Mouse (Mus musculus) left cerebral cortex, postnatal 4 days (tissue): ENCODE data around the gene Nfkb1. TPM values are rescaled to one million over a fixed set of nuclear protein-coding genes. Genes with fewer than 3 reads are reported as not detected.
A peak's percentile ranks its signal among the peaks of the same experiment; 100 is the strongest.

Experiments
- DNase-seq: peaks from one replicate; pipeline ENCODE4 v3.0.0-alpha.2; 2022
- intact Hi-C: fragments of 180-260 bp; cut with DNase I; formaldehyde crosslinking; loops from one replicate; pipeline ENCODE4 v1.15.1; 2025
- total RNA-seq, 2 experiments: library from RNA; stranded (reverse); gene quantifications; 2 replicates each; pipeline ENCODE4 v1.2.3; 2021

Nfkb1 gene
- total RNA-seq, 2 experiments from 2014 or later = 19.3 to 20.5 TPM

- intact Hi-C loops = no loop called here
- no peak for DNase-seq
Measured at GRCm38 (mm10) chr3:135674716-135675392, 16.5 kb downstream of the Nfkb1 start.

GRCm38 (mm10) chr3:135673695-135674094 lies 17.7 kb downstream of the Nfkb1 start:
- intact Hi-C loops = no loop called here
- peak; percentile 30 for DNase-seq

DNA sequence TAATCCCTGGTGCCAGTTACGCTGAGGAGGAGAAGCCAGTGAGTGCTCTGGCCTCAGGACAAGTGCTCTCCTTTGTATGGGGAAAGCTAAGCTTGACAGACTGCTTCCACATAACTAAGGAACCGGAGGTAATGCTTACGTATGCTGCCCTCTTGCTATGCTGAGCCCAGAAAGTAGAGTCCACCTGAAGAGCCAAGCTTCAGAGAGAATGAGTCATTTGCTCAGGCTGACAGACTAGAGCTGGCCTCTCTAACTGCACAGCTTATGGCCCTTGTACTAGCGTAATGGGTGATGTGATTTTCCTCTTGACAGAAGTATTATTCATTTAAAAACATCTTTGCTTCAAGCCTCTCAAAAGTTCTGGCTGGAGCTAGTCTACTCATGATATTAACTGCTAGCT lies 18.3 kb downstream of the Nfkb1 start:
- intact Hi-C loops = no loop called here
- DNase-seq = no peak

DNA sequence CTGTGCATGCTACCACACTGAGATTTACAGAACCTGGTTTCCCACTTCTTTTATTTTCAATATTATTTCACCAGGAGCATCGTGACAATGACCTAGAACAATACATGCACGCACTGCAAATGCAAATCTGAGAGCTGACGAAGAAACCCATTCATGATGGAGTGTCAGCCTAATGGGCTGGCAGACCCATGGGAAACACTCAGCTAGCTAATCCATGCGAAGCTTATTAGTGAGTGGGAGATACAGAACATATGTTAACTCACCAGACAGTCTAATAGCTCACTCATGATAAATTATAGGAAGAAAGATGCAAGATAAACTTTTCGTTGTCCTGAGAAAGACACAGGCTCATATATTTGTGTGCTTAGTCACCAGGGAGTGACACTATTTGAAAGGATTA lies 19.2 kb downstream of the Nfkb1 start:
- intact Hi-C loops = no loop called here

DNA sequence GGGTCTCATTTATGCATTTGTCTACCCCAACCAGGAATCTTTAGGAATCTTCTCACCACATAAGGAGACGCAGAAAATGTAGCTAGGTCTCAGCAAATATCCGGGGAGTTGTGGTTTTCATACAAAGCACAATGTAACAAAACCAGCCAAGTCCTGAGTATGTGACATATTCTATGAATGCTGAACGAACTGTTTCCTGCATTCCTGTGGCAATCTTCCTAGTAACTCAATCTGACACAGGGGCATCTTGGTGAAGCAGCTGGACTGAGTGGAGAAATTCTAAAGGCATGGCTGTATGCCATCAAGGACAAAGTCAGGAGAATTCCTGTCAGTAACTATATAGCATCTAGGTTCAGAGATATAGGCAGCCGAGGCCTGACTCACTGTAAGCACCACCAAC lies 20.5 kb downstream of the Nfkb1 start:
- DNase-seq = no peak
- intact Hi-C loops = no loop called here

More for the DNA sequence above, 19.2 kb downstream of the Nfkb1 start:
- no peak for DNase-seq

- no peak for DNase-seq
- intact Hi-C loops = no loop called here
Measured at GRCm38 (mm10) chr3:135667084-135667483, 24.3 kb downstream of the Nfkb1 start.

DNA sequence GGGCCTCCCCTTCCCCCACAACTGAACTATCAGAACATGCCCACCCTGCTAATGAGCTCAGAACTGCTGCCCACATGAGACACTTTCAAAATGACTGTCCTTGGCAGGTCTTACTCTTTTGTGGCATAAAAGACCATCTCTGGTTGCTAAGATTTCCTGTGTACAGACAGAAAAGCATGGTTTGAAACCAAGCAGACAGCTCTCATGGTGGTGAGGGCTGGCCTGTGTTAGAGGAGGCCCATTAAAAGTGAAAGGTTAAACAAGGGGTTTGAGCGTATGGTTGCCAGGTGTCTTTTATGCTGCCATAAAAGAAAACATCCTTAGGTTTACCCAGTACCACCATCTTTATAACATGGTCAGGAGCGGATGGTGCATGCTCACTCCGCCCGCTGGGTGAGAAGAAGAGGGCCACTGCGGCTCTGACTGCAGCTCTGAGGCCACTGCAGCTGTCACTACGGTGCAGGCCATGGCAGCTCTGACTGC lies 25.5 kb downstream of the Nfkb1 start:
- intact Hi-C loops = no loop called here
- DNase-seq = no peak

DNA sequence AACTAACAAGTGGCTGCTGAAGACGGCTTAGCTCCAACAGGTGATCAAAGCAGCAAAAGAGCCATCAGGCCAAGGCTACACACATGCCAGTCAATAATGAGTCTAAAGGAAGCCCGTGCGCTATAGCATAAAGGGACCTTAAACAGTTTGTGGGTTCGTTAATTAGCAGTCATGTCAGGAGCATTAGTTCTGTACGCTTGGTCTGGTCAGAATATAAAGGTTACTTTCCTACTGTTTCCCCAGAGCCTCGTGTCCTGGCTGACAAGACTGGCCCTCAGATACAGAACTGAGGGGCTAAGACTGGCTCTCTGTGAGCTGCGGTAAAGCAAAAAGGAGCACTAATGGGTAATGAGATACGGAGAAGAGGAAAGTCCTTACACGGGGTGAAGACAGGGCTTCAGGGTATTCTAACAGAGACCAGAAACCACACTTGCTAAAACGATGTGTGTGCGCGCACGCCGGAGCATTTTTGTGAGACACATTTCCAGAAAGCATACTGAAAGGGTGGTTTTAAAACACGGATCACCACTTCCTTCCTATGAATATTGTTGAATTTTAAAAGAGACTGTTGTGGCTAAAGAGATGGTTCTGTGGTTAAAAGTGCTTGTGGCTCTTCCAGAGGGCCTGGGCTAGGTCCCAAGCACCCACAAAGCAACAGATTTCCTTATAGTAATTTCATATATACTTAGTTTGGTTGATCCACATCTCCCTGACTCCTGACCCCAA lies 29.0 kb downstream of the Nfkb1 start:
- DNase-seq = no peak
- intact Hi-C loops = no loop called here

DNA sequence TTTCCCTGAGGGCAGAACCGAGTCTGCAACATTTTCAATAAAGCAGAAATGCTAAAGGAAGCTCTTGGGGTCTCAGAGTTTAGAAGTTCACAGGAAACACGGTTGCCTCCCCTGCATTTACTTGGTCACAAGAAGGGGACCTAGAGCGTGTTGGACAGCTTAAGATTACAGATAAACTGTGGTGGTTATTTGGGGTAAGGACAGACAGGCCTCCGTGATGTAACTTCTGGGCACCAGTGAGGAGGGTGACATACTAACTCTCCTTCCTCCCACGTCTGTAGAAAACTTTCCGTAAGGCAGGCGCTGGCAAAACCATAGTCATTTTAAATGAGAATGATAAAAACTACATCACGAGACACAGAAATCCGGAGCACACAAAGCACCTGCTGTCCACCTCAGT lies 29.6 kb downstream of the Nfkb1 start:
- intact Hi-C loops = no loop called here
- no peak for DNase-seq

GRCm38 (mm10) chr3:135658540-135659097 lies 32.7 kb downstream of the Nfkb1 start:
- DNase-seq = no peak
- intact Hi-C loops = no loop called here

- intact Hi-C loops = no loop called here
Measured at GRCm38 (mm10) chr3:135656156-135656555, 35.2 kb downstream of the Nfkb1 start.

GRCm38 (mm10) chr3:135650773-135651555 lies 40.4 kb downstream of the Nfkb1 start:
- DNase-seq = no peak
- intact Hi-C loops = no loop called here

More at GRCm38 (mm10) chr3:135656156-135656555, 35.2 kb downstream of the Nfkb1 start:
- no peak for DNase-seq

DNA sequence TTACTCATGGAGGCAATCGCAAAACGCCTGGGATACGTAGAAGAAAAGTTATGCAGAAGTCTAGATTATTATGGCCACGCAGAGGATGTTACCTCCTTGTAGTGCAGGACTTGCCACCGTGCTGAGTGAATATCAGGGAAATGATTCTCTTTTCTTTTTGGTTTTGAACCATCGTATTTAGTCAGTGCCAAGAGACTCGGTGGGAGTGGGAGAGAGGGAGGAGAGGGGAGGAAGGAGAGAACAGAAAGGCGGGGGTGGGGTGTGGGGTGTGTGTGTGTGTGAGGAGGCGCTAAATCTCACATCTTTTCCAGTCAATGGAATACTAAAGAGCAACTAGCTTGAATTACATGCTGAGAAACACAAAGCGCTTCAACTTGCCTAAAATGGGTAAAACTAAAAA lies 41.5 kb downstream of the Nfkb1 start:
- DNase-seq = no peak

GRCm38 (mm10) chr3:135648501-135648900 lies 42.8 kb downstream of the Nfkb1 start:
- DNase-seq = no peak
- intact Hi-C loops = no loop called here

More for the DNA sequence above, 41.5 kb downstream of the Nfkb1 start:
- intact Hi-C loops = no loop called here

- intact Hi-C loops = no loop called here
- no peak for DNase-seq
Measured at GRCm38 (mm10) chr3:135646622-135647021, 44.7 kb downstream of the Nfkb1 start.

DNA sequence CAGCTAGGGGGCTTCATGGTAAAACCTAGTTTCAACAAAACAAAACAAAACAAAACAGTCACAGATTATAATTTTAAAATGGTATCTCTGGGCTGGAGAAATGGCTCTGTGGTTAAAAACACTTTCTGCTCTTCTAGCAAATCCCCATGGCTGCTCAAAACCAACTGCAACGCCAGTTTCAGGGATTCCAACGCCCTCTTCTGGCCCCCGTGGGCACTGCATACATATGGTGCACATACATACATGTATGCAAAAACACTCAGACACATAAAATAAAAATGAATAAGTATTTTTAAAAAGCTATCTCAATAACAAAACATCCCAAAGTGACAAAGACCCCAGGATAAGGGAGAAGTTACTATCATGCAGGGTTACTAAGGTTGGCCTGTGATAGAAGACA lies 46.4 kb downstream of the Nfkb1 start:
- intact Hi-C loops = no loop called here

GRCm38 (mm10) chr3:135641623-135641915 lies 49.8 kb downstream of the Nfkb1 start:
- intact Hi-C loops = no loop called here
- no peak for DNase-seq

More for the DNA sequence above, 46.4 kb downstream of the Nfkb1 start:
- no peak for DNase-seq

GRCm38 (mm10) chr3:135640856-135641622 lies 50.3 kb downstream of the Nfkb1 start:
- no peak for DNase-seq
- intact Hi-C loops = no loop called here

- intact Hi-C loops = no loop called here
- DNase-seq = no peak
Measured at GRCm38 (mm10) chr3:135640203-135640602, 51.1 kb downstream of the Nfkb1 start.

DNA sequence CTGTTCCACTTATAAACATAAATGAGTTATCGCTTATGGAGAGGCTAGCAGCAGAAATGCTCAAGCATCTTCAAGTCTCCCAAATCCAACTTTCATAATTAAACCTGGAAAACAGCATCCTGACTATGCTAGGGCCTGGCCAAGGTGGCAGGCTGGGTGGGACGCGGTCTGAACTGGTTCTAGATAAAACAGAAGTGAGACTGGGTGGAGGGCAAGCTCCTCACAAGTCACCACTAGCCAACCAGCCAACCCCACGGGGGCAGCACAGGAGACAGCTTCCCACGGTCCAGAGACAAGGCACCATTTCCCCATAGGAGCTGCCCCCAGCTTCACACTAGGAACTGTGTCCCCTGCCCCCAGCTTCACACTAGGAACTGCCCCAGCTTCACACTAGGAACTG lies 53.8 kb downstream of the Nfkb1 start:
- intact Hi-C loops = no loop called here
- no peak for DNase-seq

DNA sequence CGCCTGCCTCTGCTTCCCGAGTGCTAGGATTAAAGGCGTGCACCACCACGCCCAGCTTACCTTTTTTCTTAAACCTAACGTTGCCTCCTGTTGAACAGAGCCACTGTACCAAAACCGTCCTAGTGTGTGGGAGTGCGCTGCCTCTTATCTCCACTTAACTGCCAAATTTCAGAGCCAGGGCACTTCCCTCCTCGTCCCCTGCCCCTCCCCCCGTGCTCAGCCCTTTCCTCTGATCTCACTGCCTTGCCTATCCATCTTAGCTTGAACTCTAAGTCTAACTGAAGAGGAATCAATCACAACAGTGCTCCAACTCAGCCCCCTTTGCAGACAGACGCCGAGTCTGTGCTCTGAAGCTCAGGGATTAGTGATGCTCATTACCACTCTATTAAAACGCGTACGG lies 54.9 kb downstream of the Nfkb1 start:
- intact Hi-C loops = no loop called here
- DNase-seq = no peak
